Mouse (Mus musculus): ENCODE measurements around the gene Ipo5. TPM values are rescaled to one million over a fixed set of nuclear protein-coding genes. Genes with fewer than 3 reads are reported as not detected.
A peak's percentile ranks its signal among the peaks of the same experiment; 100 is the strongest.

Ipo5 gene
- 65.4 and 82.6 TPM in 2 replicates for total RNA-seq (2014; rRNA removed)
- polyA plus RNA-seq (2015; fragmentation: Nextera tagmentation; extraction: Ambion mirVana) = 43.0 and 46.5 TPM in 2 replicates

DNA sequence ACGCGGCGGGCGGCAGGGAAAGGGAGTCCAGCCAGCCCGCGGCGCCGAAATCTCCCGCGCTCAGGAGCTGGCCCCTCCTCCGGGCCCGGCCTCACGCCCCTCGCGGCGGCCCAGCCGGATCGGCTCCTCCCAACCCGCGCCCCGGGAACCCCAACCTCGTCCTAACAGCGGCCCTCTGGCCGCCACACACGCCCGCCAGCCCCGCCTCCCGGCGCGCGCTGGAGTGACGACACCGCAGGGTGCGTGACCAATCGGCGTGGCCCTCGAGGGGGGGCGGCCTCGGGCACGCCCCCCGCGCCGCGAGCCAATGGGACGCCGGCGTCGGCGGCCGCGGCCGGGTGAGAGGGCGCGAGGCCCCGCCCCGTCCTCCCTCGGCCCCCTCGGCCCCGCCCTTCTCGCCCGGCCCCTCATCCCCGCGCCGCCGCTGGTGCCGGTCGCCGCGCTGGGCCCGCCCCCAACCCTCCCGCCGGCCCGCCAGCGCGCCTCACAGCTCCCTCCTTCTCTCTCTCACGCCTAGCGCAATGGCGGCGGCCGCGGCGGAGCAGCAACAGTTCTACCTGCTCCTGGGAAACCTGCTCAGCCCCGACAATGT, at the start of gene Ipo5:
TSS of gene Ipo5 (plus strand) at position 492 of the 592 bp plus-strand sequence.
- WGBS = under 1% methylated on average over 43 of the region's 83 CpGs
- Histone ChIP-seq H3K9ac (replicated peaks; ENCODE audit: low read length, poor library complexity, severe bottlenecking) (peak within 1 kb of the TSS; percentile 83), H3K9me3 (ENCODE audit: low read length) (no peaks in the 10 kb centered on the region), H3K36me3 (ENCODE audit: insufficient read depth, low read length) (no peaks in the 10 kb centered on the region), H3K27me3 (ENCODE audit: insufficient read depth, low read length) (no peaks in the 10 kb centered on the region), H3K4me2 (ENCODE audit: low read depth, low read length, poor library complexity, severe bottlenecking) (peak within 1 kb of the TSS; percentile 83), H3K4me3 (ENCODE audit: low read depth, low read length) (peak within 1 kb of the TSS; percentile 82), H3K4me1 (ENCODE audit: insufficient read depth, low read length) (peaks cover 4% of the 10 kb centered on the region; the same call in 1 of the 2 replicates), H3K27ac (ENCODE audit: low read depth, low read length) (peak within 1 kb of the TSS; percentile 89)
- TF ChIP-seq CTCF (IDR thresholded peaks at IDR 0.05) = no peak
- ATAC-seq (ENCODE audit: low FRiP score) (peak; percentile 96), DNase-seq (ENCODE audit: low spot score) (peak; percentile 96)

DNA sequence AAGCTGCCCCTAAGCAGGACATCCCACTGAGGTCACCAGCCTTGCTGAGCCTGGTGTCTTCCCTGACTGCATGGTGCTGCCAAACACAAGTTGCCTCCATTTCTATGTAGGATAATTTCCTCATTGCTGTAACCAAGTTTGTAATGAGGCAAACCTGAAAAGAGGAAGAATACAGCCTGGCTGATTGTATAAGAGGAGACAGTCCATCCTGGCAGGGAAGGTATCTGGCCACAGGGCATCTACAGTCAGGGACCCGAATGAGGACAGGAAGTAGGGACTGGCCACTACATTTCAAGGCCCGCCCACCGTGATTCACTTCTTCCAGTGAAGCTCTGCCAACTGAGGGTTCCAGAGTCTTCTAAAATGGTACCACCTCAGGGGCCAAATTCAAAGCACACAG, 47.8 kb upstream of the Ipo5 start:
- DNase-seq (ENCODE audit: low spot score) (no peak), ATAC-seq (ENCODE audit: low FRiP score) (no peak)
- H3K4me1 ChIP-seq (ENCODE audit: insufficient read depth, low read length) = no peaks in the 10 kb centered on the region
- H3K36me3 ChIP-seq (ENCODE audit: insufficient read depth, low read length) = no peaks in the 10 kb centered on the region
- no peak overlapping the region for H3K9ac ChIP-seq (replicated peaks; ENCODE audit: low read length, poor library complexity, severe bottlenecking)
- 93% methylated on average over 3 of the region's 3 CpGs for WGBS
- H3K9me3 ChIP-seq (ENCODE audit: low read length) = no peaks in the 10 kb centered on the region
- no peak for TF ChIP-seq CTCF (IDR thresholded peaks at IDR 0.05)
- H3K27ac ChIP-seq (ENCODE audit: low read depth, low read length) = no peak overlapping the region
- H3K4me3 ChIP-seq (ENCODE audit: low read depth, low read length) = no peak overlapping the region
- H3K27me3 ChIP-seq (ENCODE audit: insufficient read depth, low read length) = no peaks in the 10 kb centered on the region
- no peak overlapping the region for H3K4me2 ChIP-seq (ENCODE audit: low read depth, low read length, poor library complexity, severe bottlenecking)

- H3K27ac ChIP-seq (ENCODE audit: low read depth, low read length) = no peak overlapping the region
- H3K4me3 ChIP-seq (ENCODE audit: low read depth, low read length) = no peak overlapping the region
- no peak for DNase-seq (ENCODE audit: low spot score)
- WGBS = 90% methylated on average over 4 of the region's 4 CpGs
- no peak for ATAC-seq (ENCODE audit: low FRiP score)
- no peak overlapping the region for H3K4me2 ChIP-seq (ENCODE audit: low read depth, low read length, poor library complexity, severe bottlenecking)
- no peak overlapping the region for H3K9ac ChIP-seq (replicated peaks; ENCODE audit: low read length, poor library complexity, severe bottlenecking)
- H3K4me1 ChIP-seq (ENCODE audit: insufficient read depth, low read length) = no peaks in the 10 kb centered on the region
- no peak for TF ChIP-seq CTCF (IDR thresholded peaks at IDR 0.05)
- no peaks in the 10 kb centered on the region for H3K9me3 ChIP-seq (ENCODE audit: low read length)
- H3K36me3 ChIP-seq (ENCODE audit: insufficient read depth, low read length) = no peaks in the 10 kb centered on the region
- H3K27me3 ChIP-seq (ENCODE audit: insufficient read depth, low read length) = no peaks in the 10 kb centered on the region
Measured at GRCm38 (mm10) chr14:120864896-120865295, 46.1 kb upstream of the Ipo5 start.

GRCm38 (mm10) chr14:120866573-120866972, 44.5 kb upstream of the Ipo5 start:
- TF ChIP-seq CTCF (IDR thresholded peaks at IDR 0.05) = no peak
- DNase-seq (ENCODE audit: low spot score) (no peak), ATAC-seq (ENCODE audit: low FRiP score) (no peak)
- WGBS = 96% methylated on average over 8 of the region's 8 CpGs
- no peak overlapping the region for H3K9ac ChIP-seq (replicated peaks; ENCODE audit: low read length, poor library complexity, severe bottlenecking)
- no peak overlapping the region for H3K4me3 ChIP-seq (ENCODE audit: low read depth, low read length)
- no peaks in the 10 kb centered on the region for H3K4me1 ChIP-seq (ENCODE audit: insufficient read depth, low read length)
- H3K27me3 ChIP-seq (ENCODE audit: insufficient read depth, low read length) = no peaks in the 10 kb centered on the region
- no peaks in the 10 kb centered on the region for H3K9me3 ChIP-seq (ENCODE audit: low read length)
- H3K4me2 ChIP-seq (ENCODE audit: low read depth, low read length, poor library complexity, severe bottlenecking) = no peak overlapping the region
- no peak overlapping the region for H3K27ac ChIP-seq (ENCODE audit: low read depth, low read length)
- H3K36me3 ChIP-seq (ENCODE audit: insufficient read depth, low read length) = no peaks in the 10 kb centered on the region

DNA sequence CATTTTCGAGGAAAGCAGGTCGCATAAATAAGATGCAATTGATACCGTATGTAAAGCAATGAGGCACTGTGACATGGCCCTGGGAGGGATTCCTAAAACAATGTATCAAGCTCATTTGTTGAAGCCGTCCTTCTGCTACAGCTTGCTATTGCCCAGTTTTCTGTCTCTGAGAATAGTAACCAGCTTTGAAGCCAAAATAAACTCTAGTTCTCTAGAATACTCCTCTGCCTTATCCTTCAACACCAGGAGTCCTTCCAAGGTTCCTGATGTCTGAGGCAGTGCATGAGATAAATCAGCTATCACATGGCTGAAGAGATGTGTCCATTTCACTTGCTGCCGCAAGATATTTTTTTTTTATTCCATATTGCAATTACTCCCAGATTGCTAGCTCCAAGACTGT, 43.9 kb upstream of the Ipo5 start:
- no peak for ATAC-seq (ENCODE audit: low FRiP score)

DNA sequence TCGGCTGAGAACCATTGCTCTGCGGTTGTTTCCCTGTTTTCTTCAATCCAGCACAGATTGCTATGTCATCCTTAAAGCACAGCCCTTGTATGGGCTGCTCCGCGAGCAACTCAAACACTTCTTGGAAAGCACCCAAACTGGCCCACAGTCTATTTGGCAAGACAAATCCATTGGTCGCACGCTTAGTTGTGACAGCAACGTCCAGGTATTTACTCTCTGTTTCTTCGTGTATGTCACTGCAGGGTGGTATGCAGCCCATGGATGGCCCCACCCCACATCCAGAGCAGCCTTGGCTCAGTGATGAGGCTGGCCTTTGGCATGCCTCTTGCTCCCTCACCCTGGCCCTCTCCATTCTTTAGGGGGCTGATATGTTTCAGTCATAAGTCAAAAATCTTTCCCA, 42.5 kb upstream of the Ipo5 start:
- 50% methylated on average over 8 of the region's 8 CpGs for WGBS
- no peak for ATAC-seq (ENCODE audit: low FRiP score)
- no peak overlapping the region for H3K9ac ChIP-seq (replicated peaks; ENCODE audit: low read length, poor library complexity, severe bottlenecking)
- no peak for TF ChIP-seq CTCF (IDR thresholded peaks at IDR 0.05)
- no peak overlapping the region for H3K4me3 ChIP-seq (ENCODE audit: low read depth, low read length)
- no peaks in the 10 kb centered on the region for H3K4me1 ChIP-seq (ENCODE audit: insufficient read depth, low read length)
- H3K27me3 ChIP-seq (ENCODE audit: insufficient read depth, low read length) = no peaks in the 10 kb centered on the region
- no peak overlapping the region for H3K27ac ChIP-seq (ENCODE audit: low read depth, low read length)
- no peak overlapping the region for H3K4me2 ChIP-seq (ENCODE audit: low read depth, low read length, poor library complexity, severe bottlenecking)
- no peaks in the 10 kb centered on the region for H3K9me3 ChIP-seq (ENCODE audit: low read length)
- no peaks in the 10 kb centered on the region for H3K36me3 ChIP-seq (ENCODE audit: insufficient read depth, low read length)
- DNase-seq (ENCODE audit: low spot score) = peak; percentile 64

More for the DNA sequence above, 43.9 kb upstream of the Ipo5 start:
- Histone ChIP-seq H3K4me3 (ENCODE audit: low read depth, low read length) (no peak overlapping the region), H3K4me1 (ENCODE audit: insufficient read depth, low read length) (no peaks in the 10 kb centered on the region), H3K9ac (replicated peaks; ENCODE audit: low read length, poor library complexity, severe bottlenecking) (no peak overlapping the region), H3K27me3 (ENCODE audit: insufficient read depth, low read length) (no peaks in the 10 kb centered on the region), H3K9me3 (ENCODE audit: low read length) (no peaks in the 10 kb centered on the region), H3K4me2 (ENCODE audit: low read depth, low read length, poor library complexity, severe bottlenecking) (no peak overlapping the region), H3K27ac (ENCODE audit: low read depth, low read length) (no peak overlapping the region), H3K36me3 (ENCODE audit: insufficient read depth, low read length) (no peaks in the 10 kb centered on the region)
- no peak for TF ChIP-seq CTCF (IDR thresholded peaks at IDR 0.05)
- WGBS = 96% methylated on average over 5 of the region's 5 CpGs
- DNase-seq (ENCODE audit: low spot score) = no peak
